Mouse (Mus musculus) heart, embryonic 14.5 days (tissue): ENCODE data around the gene Phc1. TPM values are rescaled to one million over a fixed set of nuclear protein-coding genes. Genes with fewer than 3 reads are reported as not detected.
"Not testable (repeated sequence)": the region's sequence is repeated elsewhere in the genome, so short reads cannot be mapped to it uniquely, and the experiment has no call there.

Experiments used
- ATAC-seq: fragments of 200-750 bp; cut with Nextera tagmentation; 2 replicates; pipeline ENCODE4 v1.8.0; 2017; ENCODE audit warnings: low read depth, moderate TSS enrichment; ENCODE audit not compliant: insufficient number of reproducible peaks, insufficient read depth, low FRiP score
- H3K27ac ChIP-seq, 2 experiments: fragments of 200-500 bp in 1 of 2; fragments of 300-500 bp in 1 of 2; sonication (generic) in 1 of 2; replicated peaks in 1 of 2; 2 replicates each; pipeline ENCODE4 v1.5.1; 2012 to 2014; ENCODE audit warnings: low read depth in 2 of 2, low read length in 2 of 2, control low read depth in 1 of 2, mild to moderate bottlenecking in 1 of 2, mixed read lengths in 1 of 2; ENCODE audit not compliant: control insufficient read depth in 1 of 2, insufficient read depth in 1 of 2
- H3K27me3 ChIP-seq: fragments of 300-500 bp; sonication (generic); 2 replicates; pipeline ENCODE4 v1.6.1; 2014; ENCODE audit warnings: mild to moderate bottlenecking, low read length, control low read depth; ENCODE audit not compliant: control insufficient read depth, insufficient read depth
- H3K36me3 ChIP-seq: fragments of 300-500 bp; sonication (generic); 2 replicates; pipeline ENCODE4 v1.6.1; 2014; ENCODE audit warnings: mild to moderate bottlenecking, control low read depth, low read length, mixed read lengths; ENCODE audit not compliant: control insufficient read depth, insufficient read depth
- H3K4me1 ChIP-seq, 2 experiments: fragments of 200-500 bp in 1 of 2; fragments of 300-500 bp in 1 of 2; sonication (generic) in 1 of 2; 2 replicates each; pipeline ENCODE4 v1.6.1; 2012 to 2014; ENCODE audit warnings: low read length in 2 of 2, control low read depth in 1 of 2, mixed read lengths in 1 of 2; ENCODE audit not compliant: control insufficient read depth in 2 of 2, insufficient read depth in 2 of 2
- H3K4me2 ChIP-seq: fragments of 300-500 bp; sonication (generic); 2 replicates; pipeline ENCODE4 v1.6.1; 2014; ENCODE audit warnings: mild to moderate bottlenecking, low read length
- H3K4me3 ChIP-seq, 2 experiments: fragments of 200-500 bp in 1 of 2; fragments of 300-500 bp in 1 of 2; sonication (generic) in 1 of 2; 2 replicates each; pipeline ENCODE4 v1.5.1; 2012 to 2014; ENCODE audit warnings: low read length in 2 of 2, mild to moderate bottlenecking in 2 of 2, control low read depth in 1 of 2, low read depth in 1 of 2, moderate library complexity in 1 of 2; ENCODE audit not compliant: control insufficient read depth in 1 of 2, insufficient read depth in 1 of 2
- H3K9ac ChIP-seq: fragments of 300-500 bp; sonication (generic); 2 replicates; pipeline ENCODE4 v1.6.1; 2014; ENCODE audit warnings: mild to moderate bottlenecking, low read length
- H3K9me3 ChIP-seq: fragments of 300-500 bp; sonication (generic); 2 replicates; pipeline ENCODE4 v1.6.1; 2016; ENCODE audit warnings: low read length, control low read depth; ENCODE audit not compliant: control insufficient read depth
- WGBS: fragments of 180-500 bp; shearing (Covaris S2); extraction: QIAGEN DNeasy Blood & Tissue Kit; methylation state at CpG from one replicate; pipeline ENCODE4 v1.1.7; 2014; 5-methylcytosine and 5-hydroxymethylcytosine counted together
- polyA plus RNA-seq: library from polyadenylated mRNA; unstranded; fragments of >200 nt; fragmentation: Nextera tagmentation; extraction: Ambion mirVana; gene quantifications from 2 replicates; pipeline ENCODE4 v1.2.1, GENCODE M21; 2014

Gene Phc1
- polyA plus RNA-seq: 11.6 and 13.2 TPM in 2 replicates

DNA sequence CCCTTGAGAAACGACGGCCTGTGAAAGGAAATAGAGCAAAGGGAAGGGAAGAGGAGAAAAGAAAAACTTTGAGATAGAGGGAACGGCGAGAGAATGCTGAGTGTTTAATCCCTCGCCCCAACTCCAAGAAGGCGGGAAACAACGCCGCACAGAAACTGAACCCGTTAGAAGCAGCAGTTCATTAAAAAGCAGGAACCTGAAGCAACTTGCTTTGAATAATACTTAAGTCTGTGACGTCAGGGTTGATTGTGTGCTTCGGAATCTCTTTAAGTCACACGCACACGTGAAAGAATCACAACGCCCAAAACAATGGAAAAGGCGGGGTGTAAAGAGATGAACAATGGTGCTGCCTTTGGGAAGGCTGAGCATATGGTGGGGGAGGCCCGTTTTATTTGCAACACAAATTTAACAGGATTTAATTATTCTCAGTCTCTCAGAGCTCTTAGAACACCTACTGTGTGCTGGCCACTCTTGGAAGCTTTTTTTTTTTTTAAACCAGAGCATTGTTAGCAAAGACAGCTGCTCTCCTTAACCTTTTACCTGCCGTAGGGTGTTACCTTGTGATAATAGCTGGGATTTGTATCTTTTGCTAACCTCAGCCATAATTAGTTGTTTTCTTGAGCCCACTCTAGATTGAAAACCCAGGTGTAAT, at the start of gene Phc1:
TSS of gene Phc1 (minus strand) at position 213 of the 652 bp plus-strand sequence.
- Histone ChIP-seq H3K9ac (peak within 1 kb of the TSS; percentile 84), H3K27me3 (no peaks in the 10 kb centered on the region), H3K9me3 (no peaks in the 10 kb centered on the region), H3K4me3 (peak within 1 kb of the TSS; percentile 83 to 91), H3K27ac (peak within 1 kb of the TSS; percentile 91 to 94), H3K4me2 (peak within 1 kb of the TSS; percentile 92), H3K4me1 (peaks cover 2 to 29% of the 10 kb centered on the region in 2 experiments; a peak in 3 of 4 replicates), H3K36me3 (peaks cover 9% of the 10 kb centered on the region)
- ATAC-seq: no peak
- WGBS: 2% methylated on average over 17 of the region's 17 CpGs

DNA sequence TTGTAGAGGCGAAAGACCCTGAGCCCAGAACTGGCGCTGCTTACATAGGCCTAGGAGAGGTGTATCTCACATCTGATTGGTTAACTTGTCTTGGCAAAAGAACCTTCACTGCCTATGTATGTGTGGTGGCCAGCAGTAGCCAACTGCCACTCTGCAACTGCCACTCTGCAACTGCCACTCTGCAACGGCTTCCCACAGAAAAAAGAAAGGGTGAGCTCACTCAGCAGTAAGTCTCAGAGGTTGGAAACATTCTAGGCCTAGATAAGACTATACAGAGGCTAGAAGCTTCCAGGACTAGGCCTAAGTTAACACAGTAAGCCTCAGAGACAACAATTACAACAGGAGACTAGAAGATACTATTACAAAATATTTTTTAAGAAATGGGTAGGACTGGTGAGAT, 49.6 kb upstream of the Phc1 start:
- not testable (repeated sequence) for H3K27ac ChIP-seq, ATAC-seq, H3K4me2 ChIP-seq, H3K27me3 ChIP-seq, H3K9me3 ChIP-seq, H3K9ac ChIP-seq, H3K36me3 ChIP-seq, H3K4me3 ChIP-seq
- peaks cover 26 to 27% of the 10 kb centered on the region in 2 experiments for H3K4me1 ChIP-seq
- WGBS: 89% methylated on average over 3 of the region's 3 CpGs

DNA sequence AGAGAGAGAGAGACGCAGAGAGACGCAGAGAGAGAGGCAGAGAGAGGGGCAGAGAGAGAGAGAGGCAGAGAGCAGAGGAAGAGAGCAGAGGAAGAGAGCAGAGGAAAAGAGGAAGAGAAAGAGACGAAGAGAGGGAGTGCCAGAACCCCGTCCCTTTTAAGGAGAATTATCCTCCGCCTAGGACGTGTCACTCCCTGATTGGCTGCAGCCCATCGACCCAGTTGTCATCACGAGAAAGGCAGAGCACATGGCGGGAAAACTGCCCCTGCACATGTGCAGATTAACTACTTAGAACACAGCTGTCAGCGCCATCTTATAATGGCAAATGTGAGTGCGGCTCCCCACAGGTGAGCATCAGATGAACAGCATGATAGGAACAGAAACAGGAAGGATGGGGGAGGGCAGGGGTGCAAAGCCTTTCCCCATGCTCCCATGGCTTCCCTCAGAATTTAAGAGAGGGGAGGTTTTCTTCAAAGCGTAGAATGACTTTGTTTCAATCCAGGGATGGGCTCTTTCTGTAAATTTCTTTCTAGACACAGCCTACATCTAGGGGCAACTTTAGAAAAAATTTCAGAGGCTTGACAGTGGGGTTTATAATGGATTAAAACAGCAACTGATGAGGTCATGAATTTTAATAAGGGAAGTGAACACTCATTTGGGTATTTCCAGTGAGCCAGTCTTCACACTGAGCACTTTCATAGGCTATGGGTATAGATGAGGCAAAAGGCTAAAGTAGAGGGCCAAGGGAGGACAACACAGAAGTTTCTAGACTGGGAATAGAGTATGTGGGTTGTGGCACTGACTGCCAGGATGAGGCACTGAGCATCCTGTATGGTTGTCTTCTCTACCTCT, 47.0 kb upstream of the Phc1 start:
- peaks cover 10 to 12% of the 10 kb centered on the region in 2 experiments; a peak in 3 of 4 replicates for H3K4me1 ChIP-seq
- WGBS: 71% methylated on average over 10 of the region's 12 CpGs
- ATAC-seq: not testable (repeated sequence)

DNA sequence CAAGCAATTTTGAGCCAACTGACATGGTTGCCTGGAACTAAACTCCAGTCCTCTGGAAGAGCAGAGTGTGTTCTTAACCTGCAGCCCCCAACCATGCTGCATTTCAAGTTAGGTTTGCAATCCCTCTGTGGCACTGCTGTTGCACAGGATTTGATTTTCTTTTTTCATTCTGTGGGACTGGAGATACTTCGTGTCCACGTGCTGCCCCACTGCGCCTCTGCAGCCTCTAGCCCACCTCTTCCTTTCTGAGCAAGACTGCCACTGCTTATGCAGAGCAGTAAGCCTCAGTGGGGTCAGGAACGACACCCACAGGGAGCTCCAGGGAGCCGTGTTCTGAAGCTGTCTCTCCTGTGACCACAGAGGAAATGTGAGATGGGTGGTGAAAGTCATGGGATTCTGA, 45.4 kb upstream of the Phc1 start:
- Histone ChIP-seq H3K4me3 (no peak overlapping the region), H3K27me3 (no peaks in the 10 kb centered on the region; the same call in 1 of the 2 replicates), H3K36me3 (no peaks in the 10 kb centered on the region), H3K27ac (no peak overlapping the region), H3K9me3 (no peaks in the 10 kb centered on the region), H3K4me1 (peaks cover 0 to 2% of the 10 kb centered on the region in 2 experiments; a peak in 2 of 4 replicates), H3K4me2 (no peak overlapping the region), H3K9ac (no peak overlapping the region)
- ATAC-seq: no peak
- WGBS: 64% methylated on average over 5 of the region's 5 CpGs

More for the DNA sequence above, 47.0 kb upstream of the Phc1 start:
- H3K4me2 ChIP-seq, H3K27ac ChIP-seq, H3K27me3 ChIP-seq, H3K9me3 ChIP-seq, H3K4me3 ChIP-seq, H3K9ac ChIP-seq, H3K36me3 ChIP-seq: not testable (repeated sequence)

DNA sequence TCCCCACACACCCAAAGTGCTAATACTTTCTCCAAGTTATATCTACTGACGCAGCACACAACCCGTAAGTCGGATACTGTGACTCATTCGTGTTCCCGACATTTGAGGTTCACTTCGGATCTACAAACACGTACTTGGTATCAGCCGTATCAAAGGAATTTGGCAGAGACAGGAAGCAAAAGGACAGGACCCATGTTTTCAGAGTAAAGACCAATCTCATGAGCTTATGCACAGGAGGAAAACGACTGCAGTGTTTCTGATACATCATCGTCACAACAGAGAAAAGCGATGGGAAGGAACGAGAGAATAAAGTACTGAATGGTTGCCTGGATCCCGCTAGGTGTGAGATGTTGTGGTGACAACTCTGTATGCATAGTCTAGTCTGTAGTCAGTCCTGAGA, 44.5 kb upstream of the Phc1 start:
- Histone ChIP-seq H3K4me1 (no peaks in the 10 kb centered on the region), H3K4me3 (no peak overlapping the region), H3K27ac (no peak overlapping the region), H3K9me3 (no peaks in the 10 kb centered on the region), H3K4me2 (no peak overlapping the region), H3K27me3 (no peaks in the 10 kb centered on the region; the same call in 1 of the 2 replicates), H3K9ac (no peak overlapping the region), H3K36me3 (no peaks in the 10 kb centered on the region)
- no peak for ATAC-seq
- 70% methylated on average over 13 of the region's 13 CpGs for WGBS

DNA sequence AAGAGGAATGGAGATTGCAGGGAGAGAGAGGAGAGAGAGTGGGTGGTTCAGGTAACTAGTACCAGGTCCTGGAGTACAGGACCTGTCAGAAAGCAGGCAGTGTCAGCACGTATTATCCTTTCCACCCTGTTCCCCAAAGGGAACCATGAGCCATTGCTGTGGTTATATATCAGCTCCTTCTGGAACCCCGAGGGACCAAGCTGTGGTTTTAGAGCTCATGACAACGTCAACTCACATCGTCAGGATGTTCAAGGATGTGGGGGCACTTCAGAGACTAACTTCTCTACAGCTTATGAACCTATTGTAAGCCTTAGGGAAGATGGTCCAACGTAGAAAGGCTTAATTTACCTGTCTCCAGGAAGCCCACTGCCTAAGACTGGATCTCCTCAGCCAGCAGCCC, 42.9 kb upstream of the Phc1 start:
- H3K4me1 ChIP-seq: no peaks in the 10 kb centered on the region
- H3K9ac ChIP-seq: no peak overlapping the region
- no peak overlapping the region for H3K4me2 ChIP-seq
- WGBS: 71% methylated on average over 5 of the region's 5 CpGs
- ATAC-seq: no peak
- H3K27ac ChIP-seq: no peak overlapping the region
- H3K4me3 ChIP-seq: no peak overlapping the region
- no peaks in the 10 kb centered on the region for H3K36me3 ChIP-seq
- H3K9me3 ChIP-seq: no peaks in the 10 kb centered on the region
- H3K27me3 ChIP-seq: no peaks in the 10 kb centered on the region; the same call in 1 of the 2 replicates

DNA sequence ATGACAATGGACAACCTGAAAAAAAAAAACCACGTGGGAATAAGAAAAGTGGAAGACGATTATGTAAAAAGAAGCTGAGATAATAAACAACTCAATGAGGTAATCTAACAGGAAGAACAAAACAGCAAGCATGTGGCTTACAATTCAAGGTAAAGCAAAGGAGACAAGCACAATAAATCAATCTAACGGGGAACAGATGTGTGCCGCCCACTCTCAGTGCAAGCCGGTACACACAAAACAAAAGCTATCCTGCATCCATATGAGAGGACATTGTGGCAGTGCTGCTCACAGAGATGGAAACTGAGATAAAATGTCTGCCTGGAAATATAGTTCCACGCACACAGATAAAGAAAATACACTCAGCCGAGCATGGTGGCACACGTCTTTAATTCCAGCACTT, 41.7 kb upstream of the Phc1 start:
- WGBS: 77% methylated on average over 8 of the region's 8 CpGs
- Histone ChIP-seq H3K4me3 (no peak overlapping the region), H3K27ac (no peak overlapping the region), H3K27me3 (no peaks in the 10 kb centered on the region; the same call in 1 of the 2 replicates), H3K36me3 (no peaks in the 10 kb centered on the region), H3K4me2 (no peak overlapping the region), H3K9ac (no peak overlapping the region), H3K4me1 (no peaks in the 10 kb centered on the region), H3K9me3 (no peaks in the 10 kb centered on the region)
- no peak for ATAC-seq
